Mouse (Mus musculus): ENCODE data around the gene Cep295. TPM values are rescaled to one million over a fixed set of nuclear protein-coding genes. Genes with fewer than 3 reads are reported as not detected.
A peak's percentile ranks its signal among the peaks of the same experiment; 100 is the strongest.

The Cep295 gene
- total and polyA plus RNA-seq, 3 experiments, result 57.0 to 1,483 (median 73.3) TPM

- Histone ChIP-seq H3K9ac (ENCODE audit: control insufficient read depth, low read depth, low read length, poor library complexity, severe bottlenecking) (no peak overlapping the region), H3K9me3 (replicated peaks; ENCODE audit: insufficient read depth, low read length) (no peaks in the 10 kb centered on the region), H3K4me3 (ENCODE audit: control insufficient read depth in 1 of 2, insufficient read depth in 1 of 2, low read depth in 2 of 2, low read length in 2 of 2) (no peak overlapping the region), H3K27me3 (ENCODE audit: control insufficient read depth in 1 of 2, insufficient read depth in 2 of 2, low read length in 2 of 2) (peaks cover 0 to 2% of the 10 kb centered on the region in 2 experiments; a peak in 2 of 4 replicates), H3K79me2 (ENCODE audit: control insufficient read depth, insufficient read depth, low read length, poor library complexity) (no peaks in the 10 kb centered on the region), H3K36me3 (ENCODE audit: control insufficient read depth in 1 of 2, insufficient read depth in 2 of 2, low read length in 2 of 2) (no peaks in the 10 kb centered on the region), H3K27ac (ENCODE audit: control insufficient read depth, low read depth, low read length) (no peak overlapping the region), H3K4me1 (ENCODE audit: control insufficient read depth in 1 of 2, insufficient read depth in 2 of 2, low read length in 2 of 2) (no peaks in the 10 kb centered on the region)
- peak; percentile 55; the same call in 1 of the 2 replicates for TF ChIP-seq SIN3A (IDR thresholded peaks at IDR 0.05; ENCODE audit: low read length)
- TF ChIP-seq GATA1 (IDR thresholded peaks at IDR 0.05; ENCODE audit: low read depth, low read length), result 0 out of 2 replicates have a peak, but pooled peaks have one; percentile 59
- peak; percentile 53; the same call in 1 of the 2 replicates for TF ChIP-seq RCOR1 (IDR thresholded peaks at IDR 0.05; ENCODE audit: low read depth, low read length)
- TF ChIP-seq MAX (IDR thresholded peaks at IDR 0.05; ENCODE audit: low read length), result peak; percentile 55; the same call in 1 of the 2 replicates
- TF ChIP-seq ZNF384 (IDR thresholded peaks at IDR 0.05; ENCODE audit: low read depth, low read length), result no peak
- no peak for TF ChIP-seq ZC3H11A (IDR thresholded peaks at IDR 0.05; ENCODE audit: low read depth, low read length)
- peak; percentile 34 to 58; a peak in 2 of 4 replicates for TF ChIP-seq EP300 (IDR thresholded peaks at IDR 0.05; ENCODE audit: low read depth in 1 of 2, low read length in 2 of 2)
- DNase-seq (ENCODE audit: low read depth, low spot score), result peak; percentile 73
Observed at GRCm38 (mm10) chr9:15364843-15365242, 7.3 kb upstream of the Cep295 start.

DNA sequence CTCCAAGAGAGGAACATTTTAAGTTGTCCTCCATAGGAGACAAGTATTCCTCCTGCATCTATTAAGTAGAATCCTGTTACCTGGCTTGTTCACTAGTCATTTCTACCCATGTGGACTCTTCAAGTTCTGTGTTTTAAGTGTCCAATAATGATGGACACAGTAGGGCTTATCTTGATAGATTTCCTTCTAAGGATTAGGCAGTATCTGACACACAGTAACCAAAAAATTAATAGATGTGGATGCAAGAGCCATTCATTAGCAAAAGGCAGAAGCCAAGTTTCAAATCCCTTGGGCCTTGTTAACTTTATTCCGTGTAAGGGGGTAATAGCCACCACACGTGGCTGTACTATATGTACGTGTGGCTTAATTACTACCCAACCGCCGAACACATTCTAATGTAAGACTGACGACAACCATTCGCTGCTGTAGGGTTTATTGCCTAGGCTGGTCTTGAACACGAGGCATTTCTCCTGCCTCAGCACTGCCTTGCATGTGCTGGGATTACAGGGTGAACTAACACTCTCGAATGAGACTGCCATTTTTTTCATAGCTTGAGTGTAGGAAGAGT is 588 bp downstream of the Cep295 start:
- H3K79me2 ChIP-seq (ENCODE audit: control insufficient read depth, insufficient read depth, low read length, poor library complexity), result peaks cover 26% of the 10 kb centered on the region
- no peak for DNase-seq (ENCODE audit: low read depth, low spot score)
- TF ChIP-seq MYC (IDR thresholded peaks at IDR 0.05; ENCODE audit: low read depth, low read length) (peak; percentile 97), MXI1 (IDR thresholded peaks at IDR 0.05; ENCODE audit: low read depth, low read length) (peak; percentile 88; the same call in 1 of the 2 replicates), GABPA (IDR thresholded peaks at IDR 0.05; ENCODE audit: low read depth, low read length) (no peak), CHD1 (IDR thresholded peaks at IDR 0.05; ENCODE audit: low read depth, low read length) (peak; percentile 92), JUND (IDR thresholded peaks at IDR 0.05; ENCODE audit: low read depth, low read length) (peak; percentile 42; the same call in 1 of the 2 replicates), GATA1 (IDR thresholded peaks at IDR 0.05; ENCODE audit: low read depth, low read length) (no peak), POLR2AphosphoS5 (IDR thresholded peaks at IDR 0.05; ENCODE audit: borderline replicate concordance, low read depth, low read length) (peak; percentile 94; the same call in 1 of the 2 replicates), MAX (IDR thresholded peaks at IDR 0.05; ENCODE audit: low read length) (peak; percentile 75; the same call in 1 of the 2 replicates), UBTF (IDR thresholded peaks at IDR 0.05; ENCODE audit: borderline replicate concordance, insufficient read depth, low read depth, low read length) (no peak), EP300 (IDR thresholded peaks at IDR 0.05; ENCODE audit: low read depth in 1 of 2, low read length in 2 of 2) (0 out of 4 replicates have a peak, but pooled peaks of 1 of the 2 experiments have one; percentile 3)
- H3K27me3 ChIP-seq (ENCODE audit: control insufficient read depth in 1 of 2, insufficient read depth in 2 of 2, low read length in 2 of 2), result no peaks in the 10 kb centered on the region
- peaks cover 6 to 16% of the 10 kb centered on the region in 2 experiments for H3K4me1 ChIP-seq (ENCODE audit: control insufficient read depth in 1 of 2, insufficient read depth in 2 of 2, low read length in 2 of 2)
- peak overlapping the region; percentile 72 to 77 for H3K4me3 ChIP-seq (ENCODE audit: control insufficient read depth in 1 of 2, insufficient read depth in 1 of 2, low read depth in 2 of 2, low read length in 2 of 2)
- H3K27ac ChIP-seq (ENCODE audit: control insufficient read depth, low read depth, low read length), result peak overlapping the region; percentile 79
- peak overlapping the region; percentile 83 for H3K9ac ChIP-seq (ENCODE audit: control insufficient read depth, low read depth, low read length, poor library complexity, severe bottlenecking)
- H3K9me3 ChIP-seq (replicated peaks; ENCODE audit: insufficient read depth, low read length), result no peaks in the 10 kb centered on the region
- H3K36me3 ChIP-seq (ENCODE audit: control insufficient read depth in 1 of 2, insufficient read depth in 2 of 2, low read length in 2 of 2), result peaks cover 31 to 35% of the 10 kb centered on the region in 2 experiments

All from MEL (cell line).